Mouse (Mus musculus) midbrain, embryonic 11.5 days (tissue): Measurements from ENCODE around the gene Padi3. TPM values are rescaled to one million over a fixed set of nuclear protein-coding genes. Genes with fewer than 3 reads are reported as not detected.

ENCODE experiments used
- ATAC-seq: fragments of 200-750 bp; cut with Nextera tagmentation; 2 replicates; pipeline ENCODE4 v1.8.0; 2017; ENCODE audit warnings: moderate TSS enrichment, moderate library complexity; ENCODE audit not compliant: low FRiP score
- DNase-seq: peaks from one replicate; pipeline ENCODE4 v3.0.0; 2015; ENCODE audit warnings: low spot score; ENCODE audit errors: missing footprints
- H3K27ac ChIP-seq: fragments of 300-500 bp; sonication (generic); 2 replicates; pipeline ENCODE4 v1.5.1; 2014; ENCODE audit warnings: low read depth, low read length
- H3K27me3 ChIP-seq: fragments of 300-500 bp; sonication (generic); 2 replicates; pipeline ENCODE4 v1.6.1; 2014; ENCODE audit warnings: mild to moderate bottlenecking, low read length, moderate library complexity, mixed read lengths; ENCODE audit not compliant: control insufficient read depth, insufficient read depth
- H3K36me3 ChIP-seq: fragments of 300-500 bp; sonication (generic); 2 replicates; pipeline ENCODE4 v1.6.1; 2014; ENCODE audit warnings: mild to moderate bottlenecking, low read length, moderate library complexity, mixed read lengths; ENCODE audit not compliant: control insufficient read depth, insufficient read depth
- H3K4me1 ChIP-seq: fragments of 300-500 bp; sonication (generic); 2 replicates; pipeline ENCODE4 v1.6.1; 2014; ENCODE audit warnings: low read length; ENCODE audit not compliant: control insufficient read depth, insufficient read depth
- H3K4me2 ChIP-seq: fragments of 300-500 bp; sonication (generic); 2 replicates; pipeline ENCODE4 v1.6.1; 2014; ENCODE audit warnings: mild to moderate bottlenecking, moderate library complexity
- H3K4me3 ChIP-seq: fragments of 300-500 bp; sonication (generic); 2 replicates; pipeline ENCODE4 v1.5.1; 2014; ENCODE audit warnings: low read depth, low read length
- H3K9ac ChIP-seq: fragments of 300-500 bp; sonication (generic); 2 replicates; pipeline ENCODE4 v1.6.1; 2014; ENCODE audit warnings: low read length
- H3K9me3 ChIP-seq: fragments of 300-500 bp; sonication (generic); 2 replicates; pipeline ENCODE4 v1.6.1; 2016; ENCODE audit warnings: low read length; ENCODE audit not compliant: control insufficient read depth
- WGBS: fragments of 180-500 bp; shearing (Covaris S2); extraction: QIAGEN DNeasy Blood & Tissue Kit; methylation state at CpG from one replicate; pipeline ENCODE4 v1.1.7; 2014; 5-methylcytosine and 5-hydroxymethylcytosine counted together
- polyA plus RNA-seq: library from polyadenylated mRNA; unstranded; fragments of >200 nt; fragmentation: Nextera tagmentation; extraction: Ambion mirVana; gene quantifications from 2 replicates; pipeline ENCODE4 v1.2.1, GENCODE M21; 2014

Padi3 gene
- polyA plus RNA-seq, result 0.06 TPM in 1 of 2 replicates, not detected in the other

DNA sequence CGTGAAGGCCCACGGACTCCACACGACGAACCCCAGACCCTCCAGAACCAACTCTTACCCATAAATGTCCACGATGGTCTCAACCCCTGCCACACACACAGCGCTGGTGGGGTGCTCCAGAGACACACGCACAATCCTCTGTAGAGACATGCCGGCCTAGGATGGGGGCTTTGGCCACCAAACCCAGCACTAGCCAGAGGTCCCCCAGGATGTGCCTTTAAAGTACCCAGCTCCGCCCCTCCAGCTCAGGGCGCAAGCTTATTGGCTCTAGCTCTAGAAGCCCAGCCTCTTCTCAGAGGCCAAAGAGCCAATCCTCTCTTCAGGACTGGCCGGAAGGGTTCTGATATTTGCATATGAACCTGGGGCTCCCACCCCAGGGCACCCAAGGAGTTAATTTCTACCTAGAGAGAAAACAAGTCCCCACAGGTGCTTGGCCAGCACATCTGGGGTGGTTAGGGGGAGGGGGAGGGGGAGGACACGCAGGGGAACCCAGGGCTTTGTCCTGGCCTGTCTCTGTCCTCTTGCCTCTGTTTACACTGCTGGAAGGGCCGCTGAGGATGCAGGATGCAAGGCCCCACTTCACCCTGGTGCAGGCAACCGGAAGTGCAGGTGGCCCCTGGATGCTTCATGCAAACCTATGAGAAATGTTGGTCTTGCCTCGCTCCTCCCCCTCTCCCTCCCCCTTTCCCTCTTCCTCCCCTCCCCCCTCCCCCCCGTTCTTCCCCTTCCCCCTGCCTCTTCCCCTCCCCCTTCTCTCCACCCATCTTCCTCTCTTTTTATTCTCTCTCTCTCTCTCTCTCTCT lies at the start of gene Padi3:
Padi3 (minus strand) TSS at position 191 of the 803 bp plus-strand sequence.
- no peak within 1 kb of the TSS for H3K4me2 ChIP-seq
- H3K9ac ChIP-seq, result no peak within 1 kb of the TSS
- 75% methylated on average over 16 of the region's 16 CpGs for WGBS
- no peak within 1 kb of the TSS for H3K4me3 ChIP-seq
- DNase-seq (no peak), ATAC-seq (no peak)
- H3K27ac ChIP-seq, result no peak within 1 kb of the TSS
- H3K9me3 ChIP-seq, result no peaks in the 10 kb centered on the region
- H3K4me1 ChIP-seq, result 0 out of 2 replicates have a peak, but pooled peaks cover 3% of the 10 kb centered on the region
- H3K36me3 ChIP-seq, result no peaks in the 10 kb centered on the region
- no peaks in the 10 kb centered on the region; the same call in none of the 2 replicates for H3K27me3 ChIP-seq

DNA sequence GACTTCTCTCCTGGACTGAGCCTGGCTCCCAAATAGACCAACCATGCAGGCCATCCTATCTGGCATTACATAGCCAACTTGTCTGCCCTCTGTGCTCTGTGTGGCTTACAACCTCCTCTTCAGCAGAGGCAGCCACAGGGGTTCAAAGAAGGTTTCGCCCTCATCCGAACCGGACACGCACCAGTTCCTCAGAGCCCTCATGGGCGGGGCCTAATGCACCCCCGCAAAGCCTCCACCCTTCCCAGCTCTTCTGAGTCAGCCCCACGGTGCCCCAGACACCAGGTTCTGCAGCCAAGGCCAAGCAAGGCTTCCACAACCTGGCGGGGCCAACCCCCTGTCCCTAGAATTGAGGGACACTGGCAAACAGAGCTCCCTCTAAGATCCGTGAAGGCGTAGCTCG lies 48.8 kb upstream of the Padi3 start:
- Histone ChIP-seq H3K9ac (no peak overlapping the region), H3K9me3 (no peaks in the 10 kb centered on the region), H3K36me3 (no peaks in the 10 kb centered on the region), H3K4me3 (no peak overlapping the region), H3K27me3 (no peaks in the 10 kb centered on the region), H3K27ac (no peak overlapping the region), H3K4me1 (no peaks in the 10 kb centered on the region), H3K4me2 (no peak overlapping the region)
- no peak for DNase-seq
- 76% methylated on average over 11 of the region's 11 CpGs for WGBS
- no peak for ATAC-seq

DNA sequence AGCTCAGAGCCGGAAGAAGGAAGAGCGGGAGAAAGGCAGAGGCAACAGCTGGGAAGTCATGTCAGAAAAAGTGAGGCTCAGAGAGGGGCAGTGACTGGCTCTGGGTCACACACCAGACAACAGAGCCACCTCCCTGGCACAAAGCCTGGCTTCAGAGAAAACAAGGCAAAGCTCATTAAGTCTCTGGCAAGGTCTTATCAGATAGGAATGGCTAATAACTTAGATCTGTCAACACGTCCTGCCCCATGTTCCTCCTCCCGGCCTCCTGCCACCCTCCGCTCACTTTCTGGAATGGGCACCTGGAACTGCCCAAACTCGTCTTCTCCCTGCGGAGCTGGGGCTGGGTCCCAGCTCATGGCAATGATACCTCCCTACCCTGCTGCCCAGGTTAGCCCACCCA lies 47.4 kb upstream of the Padi3 start:
- Histone ChIP-seq H3K9me3 (no peaks in the 10 kb centered on the region), H3K4me2 (no peak overlapping the region), H3K9ac (no peak overlapping the region), H3K36me3 (no peaks in the 10 kb centered on the region), H3K4me3 (no peak overlapping the region), H3K4me1 (no peaks in the 10 kb centered on the region), H3K27me3 (no peaks in the 10 kb centered on the region), H3K27ac (no peak overlapping the region)
- ATAC-seq (no peak), DNase-seq (no peak)
- WGBS, result 86% methylated on average over 7 of the region's 7 CpGs

DNA sequence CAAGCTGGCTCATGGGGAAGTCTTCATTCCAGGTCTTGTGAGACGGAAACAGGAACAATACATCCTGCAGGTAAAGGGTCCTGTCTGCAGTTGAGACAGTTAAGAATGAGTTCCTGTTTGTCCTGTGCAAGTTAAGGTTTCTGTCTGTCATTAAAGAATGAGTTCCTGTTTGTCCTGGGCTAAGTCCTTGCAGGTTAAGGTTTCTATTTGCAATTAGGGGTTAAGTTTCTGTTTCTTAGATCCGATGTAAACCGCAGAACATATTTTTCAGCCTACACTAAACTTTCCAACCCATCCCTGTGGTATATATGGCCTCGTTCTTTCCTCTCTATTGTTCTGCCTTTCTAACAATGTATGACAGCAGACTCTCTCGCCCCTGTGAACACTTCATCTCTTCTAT lies 46.6 kb upstream of the Padi3 start:
- Histone ChIP-seq H3K27ac (no peak overlapping the region), H3K9me3 (no peaks in the 10 kb centered on the region), H3K27me3 (no peaks in the 10 kb centered on the region), H3K4me2 (no peak overlapping the region), H3K9ac (no peak overlapping the region), H3K4me1 (no peaks in the 10 kb centered on the region), H3K36me3 (no peaks in the 10 kb centered on the region), H3K4me3 (no peak overlapping the region)
- DNase-seq (no peak), ATAC-seq (no peak)
- 92% methylated on average over 5 of the region's 5 CpGs for WGBS

DNA sequence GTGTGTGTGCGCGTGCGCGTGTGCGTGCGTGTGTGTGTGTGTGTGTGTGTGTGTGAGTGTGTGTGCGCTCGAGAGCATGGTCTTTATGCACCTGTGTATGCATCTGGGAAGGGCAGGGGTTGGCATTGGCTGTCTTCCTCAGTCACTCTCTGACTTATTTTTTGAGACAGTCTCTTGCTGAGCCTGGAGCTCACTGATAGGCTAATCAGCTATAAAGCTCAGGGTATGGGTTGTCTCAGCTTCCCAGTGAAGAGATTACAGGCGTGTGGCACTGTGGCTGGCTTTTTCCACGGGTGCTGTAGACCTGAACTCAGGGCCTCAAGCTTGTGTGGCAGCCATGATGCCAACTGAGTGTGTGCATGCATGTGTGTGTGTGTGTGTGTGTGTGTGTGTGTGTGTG lies 44.7 kb upstream of the Padi3 start:
- Histone ChIP-seq H3K4me3 (no peak overlapping the region), H3K36me3 (no peaks in the 10 kb centered on the region), H3K4me1 (no peaks in the 10 kb centered on the region), H3K9ac (no peak overlapping the region), H3K9me3 (no peaks in the 10 kb centered on the region), H3K27ac (no peak overlapping the region), H3K27me3 (no peaks in the 10 kb centered on the region), H3K4me2 (no peak overlapping the region)
- no peak for ATAC-seq
- WGBS, result 91% methylated on average over 10 of the region's 10 CpGs
- DNase-seq, result peak; percentile 54

DNA sequence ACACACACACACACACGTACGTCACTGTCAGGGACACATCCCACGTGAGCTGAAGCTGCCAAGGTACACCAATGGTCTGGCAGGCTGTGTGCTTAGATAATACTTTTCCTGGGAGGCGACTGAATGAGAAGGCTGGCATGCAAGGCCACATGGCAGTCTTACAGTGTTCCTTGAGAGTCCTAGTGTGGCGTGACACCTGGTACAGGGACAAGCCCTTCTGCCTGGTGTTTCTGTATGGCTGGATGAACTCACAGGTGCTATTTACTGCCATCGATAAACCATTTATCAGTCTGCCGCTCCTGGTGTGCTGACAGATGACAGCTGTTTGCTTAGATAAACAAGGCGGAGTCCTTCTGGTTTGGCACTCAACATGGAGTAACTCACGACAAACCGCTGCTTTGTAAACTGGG lies 44.0 kb upstream of the Padi3 start:
- Histone ChIP-seq H3K27ac (no peak overlapping the region), H3K27me3 (no peaks in the 10 kb centered on the region), H3K4me3 (no peak overlapping the region), H3K36me3 (no peaks in the 10 kb centered on the region), H3K4me2 (no peak overlapping the region), H3K4me1 (no peaks in the 10 kb centered on the region), H3K9ac (no peak overlapping the region), H3K9me3 (no peaks in the 10 kb centered on the region)
- WGBS, result 82% methylated on average over 10 of the region's 10 CpGs
- peak; percentile 39 for DNase-seq
- ATAC-seq, result no peak

DNA sequence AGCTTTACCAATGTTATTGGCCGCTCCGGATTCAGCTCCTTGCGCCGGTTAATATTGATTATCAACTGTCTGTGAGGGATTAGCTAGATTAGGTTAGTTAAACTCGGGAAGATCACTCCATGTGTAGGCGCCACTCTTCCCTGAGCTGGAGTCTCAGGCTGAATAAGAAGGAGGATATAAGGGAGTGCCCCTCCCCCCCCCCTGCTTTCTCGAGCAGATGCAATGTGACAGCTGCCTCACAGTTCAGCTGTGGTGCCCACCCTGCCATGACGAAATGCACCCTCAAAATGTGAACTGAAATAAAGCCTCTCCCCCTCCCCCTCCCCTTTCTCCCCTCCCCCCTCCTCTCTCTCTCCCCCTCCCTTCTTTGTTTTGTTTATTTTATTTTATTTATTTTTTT lies 43.2 kb upstream of the Padi3 start:
- H3K36me3 ChIP-seq, result no peaks in the 10 kb centered on the region
- H3K27me3 ChIP-seq, result no peaks in the 10 kb centered on the region
- no peaks in the 10 kb centered on the region for H3K9me3 ChIP-seq
- H3K4me2 ChIP-seq, result no peak overlapping the region
- H3K4me3 ChIP-seq, result no peak overlapping the region
- 56% methylated on average over 8 of the region's 8 CpGs for WGBS
- no peaks in the 10 kb centered on the region for H3K4me1 ChIP-seq
- ATAC-seq, result no peak
- no peak overlapping the region for H3K9ac ChIP-seq
- H3K27ac ChIP-seq, result no peak overlapping the region
- DNase-seq, result peak; percentile 83

DNA sequence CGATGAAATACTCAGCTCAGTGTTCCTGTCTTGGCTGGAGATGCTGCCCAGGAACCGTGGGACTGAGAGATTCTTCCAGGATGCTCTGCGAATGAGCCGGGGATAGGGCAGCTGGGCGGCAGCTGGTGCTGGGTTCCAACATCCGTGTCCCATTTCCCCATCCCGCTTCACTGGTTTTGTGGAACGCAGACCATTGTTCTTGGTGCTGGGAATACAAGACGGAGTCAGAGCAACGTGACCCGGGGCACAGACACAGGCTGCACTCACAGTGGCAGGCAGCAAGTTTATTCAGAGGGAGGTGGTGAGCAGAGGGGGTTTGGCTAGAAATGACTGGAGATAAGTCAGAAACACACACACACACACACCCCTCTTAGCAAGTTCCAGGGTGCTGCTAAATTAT lies 38.9 kb upstream of the Padi3 start:
- Histone ChIP-seq H3K4me1 (no peaks in the 10 kb centered on the region), H3K9me3 (no peaks in the 10 kb centered on the region), H3K36me3 (no peaks in the 10 kb centered on the region), H3K27me3 (no peaks in the 10 kb centered on the region), H3K4me3 (no peak overlapping the region), H3K9ac (no peak overlapping the region), H3K27ac (no peak overlapping the region), H3K4me2 (no peak overlapping the region)
- DNase-seq (no peak), ATAC-seq (no peak)
- 78% methylated on average over 11 of the region's 11 CpGs for WGBS

- Histone ChIP-seq H3K4me1 (no peaks in the 10 kb centered on the region), H3K27ac (no peak within 1 kb of the TSS), H3K36me3 (no peaks in the 10 kb centered on the region), H3K4me3 (no peak within 1 kb of the TSS), H3K4me2 (no peak within 1 kb of the TSS), H3K9me3 (no peaks in the 10 kb centered on the region), H3K9ac (no peak within 1 kb of the TSS), H3K27me3 (no peaks in the 10 kb centered on the region)
- ATAC-seq (no peak), DNase-seq (no peak)
- 86% methylated on average over 6 of the region's 6 CpGs for WGBS
These were observed 35.2 kb upstream of the Padi3 start, which contains the start of gene Padi1 for GRCm38 (mm10) chr4:140845666-140846065. TSS of gene Padi1 (minus strand) at chr4:140845778.
